Mouse (Mus musculus): ENCODE results near the gene Tmbim7. TPM values are rescaled to one million over a fixed set of nuclear protein-coding genes. Genes with fewer than 3 reads are reported as not detected.
A peak's percentile ranks its signal among the peaks of the same experiment; 100 is the strongest.
"Not testable (repeated sequence)": the region's sequence is repeated elsewhere in the genome, so short reads cannot be mapped to it uniquely, and the experiment has no call there.

Gene Tmbim7
- polyA plus RNA-seq, 1 experiment from 2014 or later: not detected

DNA sequence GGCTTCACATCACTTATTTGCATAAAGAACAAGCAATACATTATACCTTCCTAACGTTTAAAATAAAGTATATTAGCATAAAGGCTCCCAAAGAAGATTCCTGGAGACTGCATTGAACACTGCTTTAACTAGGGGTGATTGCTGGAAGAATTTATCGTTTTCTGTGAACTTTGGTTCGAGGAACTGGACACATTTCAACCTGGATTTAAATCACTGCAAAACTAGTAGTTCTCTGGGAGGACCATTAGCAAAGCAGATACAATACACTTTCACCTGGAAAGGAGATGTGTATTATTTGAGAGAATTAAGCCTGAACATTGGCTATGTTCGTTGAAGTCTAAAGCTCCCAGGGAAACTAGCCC is 2.2 kb upstream of the Tmbim7 start:
- Histone ChIP-seq H3K4me3 (ENCODE audit: low read depth, low read length) (no peak overlapping the region), H3K27ac (replicated peaks; ENCODE audit: low read depth, low read length) (no peak overlapping the region), H3K9ac (ENCODE audit: low read depth, low read length) (no peak overlapping the region), H3K27me3 (replicated peaks; ENCODE audit: control insufficient read depth, insufficient read depth, low read length) (no peaks in the 10 kb centered on the region), H3K4me1 (ENCODE audit: control insufficient read depth, insufficient read depth, low read length) (0 out of 2 replicates have a peak, but pooled peaks cover 5% of the 10 kb centered on the region), H3K4me2 (ENCODE audit: low read depth, low read length) (no peak overlapping the region), H3K9me3 (ENCODE audit: control insufficient read depth, low read length) (no peaks in the 10 kb centered on the region), H3K36me3 (ENCODE audit: control insufficient read depth, insufficient read depth, low read length) (peaks cover 12% of the 10 kb centered on the region)
- DNase-seq (ENCODE audit: low spot score): no peak
- no peak for ATAC-seq (ENCODE audit: low read depth)
- 72% methylated on average over 4 of the region's 4 CpGs for WGBS

DNA sequence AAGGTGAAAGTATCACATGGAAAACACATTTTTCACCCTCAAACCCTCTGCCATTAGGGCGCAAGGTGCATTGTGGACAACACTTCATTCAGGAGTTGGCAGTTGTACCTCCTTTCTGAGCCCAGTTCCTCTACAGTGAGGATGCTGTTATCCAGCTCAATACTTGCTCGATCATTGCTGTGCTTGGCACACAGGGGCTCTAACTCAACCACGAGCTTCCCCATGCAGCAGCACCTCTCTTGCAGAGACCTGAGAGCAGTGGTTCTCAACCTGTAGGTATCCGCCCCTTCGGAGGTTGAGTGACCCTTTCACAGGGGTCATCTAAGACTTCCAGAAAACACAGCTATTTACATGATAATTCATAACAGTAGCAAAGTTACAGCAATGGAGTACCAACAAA is 640 bp downstream of the Tmbim7 start:
- H3K4me1 ChIP-seq (ENCODE audit: control insufficient read depth, insufficient read depth, low read length): no peaks in the 10 kb centered on the region
- WGBS: 81% methylated on average over 5 of the region's 5 CpGs
- no peak overlapping the region for H3K4me2 ChIP-seq (ENCODE audit: low read depth, low read length)
- H3K4me3 ChIP-seq (ENCODE audit: low read depth, low read length): no peak overlapping the region
- no peaks in the 10 kb centered on the region for H3K27me3 ChIP-seq (replicated peaks; ENCODE audit: control insufficient read depth, insufficient read depth, low read length)
- H3K9ac ChIP-seq (ENCODE audit: low read depth, low read length): no peak overlapping the region
- no peak for DNase-seq (ENCODE audit: low spot score)
- H3K9me3 ChIP-seq (ENCODE audit: control insufficient read depth, low read length): no peaks in the 10 kb centered on the region
- ATAC-seq (ENCODE audit: low read depth): no peak
- H3K36me3 ChIP-seq (ENCODE audit: control insufficient read depth, insufficient read depth, low read length): no peaks in the 10 kb centered on the region
- no peak overlapping the region for H3K27ac ChIP-seq (replicated peaks; ENCODE audit: low read depth, low read length)

- not testable (repeated sequence) for H3K4me3 ChIP-seq (ENCODE audit: low read depth, low read length); H3K27me3 ChIP-seq (replicated peaks; ENCODE audit: control insufficient read depth, insufficient read depth, low read length); H3K27ac ChIP-seq (replicated peaks; ENCODE audit: low read depth, low read length); ATAC-seq (ENCODE audit: low read depth); H3K4me2 ChIP-seq (ENCODE audit: low read depth, low read length); H3K9me3 ChIP-seq (ENCODE audit: control insufficient read depth, low read length); H3K9ac ChIP-seq (ENCODE audit: low read depth, low read length); DNase-seq (ENCODE audit: low spot score); H3K4me1 ChIP-seq (ENCODE audit: control insufficient read depth, insufficient read depth, low read length); H3K36me3 ChIP-seq (ENCODE audit: control insufficient read depth, insufficient read depth, low read length)
- WGBS: 93% methylated on average over 15 of the region's 25 CpGs
These were observed 2.1 kb downstream of the Tmbim7 start for GRCm38 (mm10) chr5:3652903-3653575.

- H3K9me3 ChIP-seq (ENCODE audit: control insufficient read depth, low read length): no peaks in the 10 kb centered on the region
- no peaks in the 10 kb centered on the region for H3K27me3 ChIP-seq (replicated peaks; ENCODE audit: control insufficient read depth, insufficient read depth, low read length)
- H3K27ac ChIP-seq (replicated peaks; ENCODE audit: low read depth, low read length): no peak overlapping the region
- no peak for ATAC-seq (ENCODE audit: low read depth)
- no peak overlapping the region for H3K4me3 ChIP-seq (ENCODE audit: low read depth, low read length)
- no peaks in the 10 kb centered on the region for H3K36me3 ChIP-seq (ENCODE audit: control insufficient read depth, insufficient read depth, low read length)
- no peak overlapping the region for H3K4me2 ChIP-seq (ENCODE audit: low read depth, low read length)
- WGBS: 87% methylated on average over 4 of the region's 4 CpGs
- no peaks in the 10 kb centered on the region for H3K4me1 ChIP-seq (ENCODE audit: control insufficient read depth, insufficient read depth, low read length)
- no peak for DNase-seq (ENCODE audit: low spot score)
- no peak overlapping the region for H3K9ac ChIP-seq (ENCODE audit: low read depth, low read length)
These were observed 2.8 kb downstream of the Tmbim7 start for GRCm38 (mm10) chr5:3653801-3654200.

- H3K4me1 ChIP-seq (ENCODE audit: control insufficient read depth, insufficient read depth, low read length): no peaks in the 10 kb centered on the region
- H3K9me3 ChIP-seq (ENCODE audit: control insufficient read depth, low read length): no peaks in the 10 kb centered on the region
- H3K36me3 ChIP-seq (ENCODE audit: control insufficient read depth, insufficient read depth, low read length): no peaks in the 10 kb centered on the region
- no peak within 1 kb of the TSS for H3K4me3 ChIP-seq (ENCODE audit: low read depth, low read length)
- DNase-seq (ENCODE audit: low spot score): no peak
- H3K9ac ChIP-seq (ENCODE audit: low read depth, low read length): no peak within 1 kb of the TSS
- 81% methylated on average over 5 of the region's 5 CpGs for WGBS
- ATAC-seq (ENCODE audit: low read depth): no peak
- H3K27ac ChIP-seq (replicated peaks; ENCODE audit: low read depth, low read length): no peak within 1 kb of the TSS
- no peak within 1 kb of the TSS for H3K4me2 ChIP-seq (ENCODE audit: low read depth, low read length)
- no peaks in the 10 kb centered on the region for H3K27me3 ChIP-seq (replicated peaks; ENCODE audit: control insufficient read depth, insufficient read depth, low read length)
These were observed 6.1 kb downstream of the Tmbim7 start, which contains the start of gene Gatad1 for GRCm38 (mm10) chr5:3657085-3657484. Gene Gatad1, minus strand, starts transcription at chr5:3657185.

- no peaks in the 10 kb centered on the region for H3K4me1 ChIP-seq (ENCODE audit: control insufficient read depth, insufficient read depth, low read length)
- no peak for ATAC-seq (ENCODE audit: low read depth)
- WGBS: 93% methylated on average over 2 of the region's 2 CpGs
- H3K27me3 ChIP-seq (replicated peaks; ENCODE audit: control insufficient read depth, insufficient read depth, low read length): no peaks in the 10 kb centered on the region
- H3K4me2 ChIP-seq (ENCODE audit: low read depth, low read length): no peak overlapping the region
- no peak for DNase-seq (ENCODE audit: low spot score)
- H3K9me3 ChIP-seq (ENCODE audit: control insufficient read depth, low read length): no peaks in the 10 kb centered on the region
- H3K4me3 ChIP-seq (ENCODE audit: low read depth, low read length): no peak overlapping the region
- no peak overlapping the region for H3K27ac ChIP-seq (replicated peaks; ENCODE audit: low read depth, low read length)
- no peak overlapping the region for H3K9ac ChIP-seq (ENCODE audit: low read depth, low read length)
- no peaks in the 10 kb centered on the region for H3K36me3 ChIP-seq (ENCODE audit: control insufficient read depth, insufficient read depth, low read length)
These were observed 14.2 kb downstream of the Tmbim7 start for GRCm38 (mm10) chr5:3665225-3665624.

DNA sequence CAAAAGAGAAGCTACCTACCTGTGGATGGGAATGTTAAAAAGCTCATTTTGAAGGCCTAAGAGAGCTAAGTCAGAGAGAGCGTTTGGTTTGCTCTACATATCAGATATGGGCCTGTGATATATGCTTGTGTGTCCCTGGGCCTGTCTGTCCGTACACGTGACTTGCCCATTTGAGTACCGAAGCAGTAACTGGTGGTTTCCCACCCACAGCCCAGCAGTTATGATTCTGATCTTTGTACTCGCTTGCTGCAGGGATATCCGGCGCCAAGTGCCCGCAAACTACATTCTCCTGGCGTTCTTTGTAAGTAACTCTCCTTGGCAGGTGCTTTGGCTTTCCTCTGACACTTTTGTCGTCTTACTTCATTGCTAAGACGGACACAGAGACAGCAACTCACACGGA is 15.6 kb downstream of the Tmbim7 start:
- Histone ChIP-seq H3K4me2 (ENCODE audit: low read depth, low read length) (0 out of 2 replicates have a peak overlapping the region, but pooled peaks have one; percentile 14), H3K9ac (ENCODE audit: low read depth, low read length) (no peak overlapping the region), H3K27ac (replicated peaks; ENCODE audit: low read depth, low read length) (no peak overlapping the region; the same call in 1 of the 2 replicates), H3K36me3 (ENCODE audit: control insufficient read depth, insufficient read depth, low read length) (no peaks in the 10 kb centered on the region), H3K9me3 (ENCODE audit: control insufficient read depth, low read length) (no peaks in the 10 kb centered on the region), H3K4me3 (ENCODE audit: low read depth, low read length) (no peak overlapping the region), H3K4me1 (ENCODE audit: control insufficient read depth, insufficient read depth, low read length) (no peaks in the 10 kb centered on the region), H3K27me3 (replicated peaks; ENCODE audit: control insufficient read depth, insufficient read depth, low read length) (no peaks in the 10 kb centered on the region)
- WGBS: 61% methylated on average over 12 of the region's 12 CpGs
- DNase-seq (ENCODE audit: low spot score): no peak
- no peak for ATAC-seq (ENCODE audit: low read depth)

DNA sequence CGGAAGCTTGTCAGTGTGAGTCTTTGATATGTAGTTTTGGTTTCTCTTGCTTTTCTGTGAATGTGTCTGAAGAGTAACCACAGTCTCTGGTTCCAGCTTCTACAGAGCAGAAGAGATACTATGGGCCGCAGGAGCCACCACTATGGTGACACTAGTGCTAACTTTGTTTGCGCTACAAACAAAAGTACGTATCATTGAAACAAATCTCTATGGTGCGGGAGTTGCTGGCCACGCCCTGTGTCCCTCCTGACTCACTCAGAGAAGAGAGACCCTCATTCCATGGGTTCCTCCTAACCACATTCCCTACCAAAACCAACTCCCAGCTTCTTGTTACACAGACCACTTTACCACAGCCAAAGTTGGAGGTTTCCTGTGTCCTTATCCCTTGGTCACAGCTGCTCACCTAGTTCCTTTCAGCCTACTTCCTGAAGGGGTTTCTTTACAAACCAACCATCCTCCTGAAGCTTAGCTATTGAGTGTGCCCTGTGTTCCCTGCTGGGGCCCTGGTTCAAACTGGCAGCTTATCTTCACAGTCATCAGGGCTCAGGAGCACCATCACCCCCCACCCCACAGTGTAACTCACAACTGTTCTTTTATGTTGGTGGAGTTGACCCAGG is 19.1 kb downstream of the Tmbim7 start:
- ATAC-seq (ENCODE audit: low read depth) (no peak), DNase-seq (ENCODE audit: low spot score) (no peak)
- H3K27ac ChIP-seq (replicated peaks; ENCODE audit: low read depth, low read length): no peak overlapping the region
- H3K4me1 ChIP-seq (ENCODE audit: control insufficient read depth, insufficient read depth, low read length): no peaks in the 10 kb centered on the region
- H3K9me3 ChIP-seq (ENCODE audit: control insufficient read depth, low read length): no peaks in the 10 kb centered on the region
- no peak overlapping the region for H3K4me3 ChIP-seq (ENCODE audit: low read depth, low read length)
- WGBS: 79% methylated on average over 6 of the region's 6 CpGs
- no peaks in the 10 kb centered on the region for H3K27me3 ChIP-seq (replicated peaks; ENCODE audit: control insufficient read depth, insufficient read depth, low read length)
- no peak overlapping the region for H3K4me2 ChIP-seq (ENCODE audit: low read depth, low read length)
- no peak overlapping the region for H3K9ac ChIP-seq (ENCODE audit: low read depth, low read length)
- no peaks in the 10 kb centered on the region for H3K36me3 ChIP-seq (ENCODE audit: control insufficient read depth, insufficient read depth, low read length)

GRCm38 (mm10) chr5:3688298-3688697 is 37.3 kb downstream of the Tmbim7 start:
- Histone ChIP-seq H3K4me3 (ENCODE audit: low read depth, low read length) (no peak overlapping the region), H3K36me3 (ENCODE audit: control insufficient read depth, insufficient read depth, low read length) (peaks cover 35% of the 10 kb centered on the region), H3K4me1 (ENCODE audit: control insufficient read depth, insufficient read depth, low read length) (no peaks in the 10 kb centered on the region), H3K9ac (ENCODE audit: low read depth, low read length) (no peak overlapping the region), H3K27me3 (replicated peaks; ENCODE audit: control insufficient read depth, insufficient read depth, low read length) (no peaks in the 10 kb centered on the region), H3K4me2 (ENCODE audit: low read depth, low read length) (no peak overlapping the region), H3K27ac (replicated peaks; ENCODE audit: low read depth, low read length) (no peak overlapping the region), H3K9me3 (ENCODE audit: control insufficient read depth, low read length) (no peaks in the 10 kb centered on the region)
- ATAC-seq (ENCODE audit: low read depth) (no peak), DNase-seq (ENCODE audit: low spot score) (no peak)
- 80% methylated on average over 8 of the region's 8 CpGs for WGBS

Data from embryonic facial prominence, embryonic 14.5 days (tissue).